Mouse (Mus musculus): ENCODE results near the gene Iqschfp. TPM values are rescaled to one million over a fixed set of nuclear protein-coding genes. Genes with fewer than 3 reads are reported as not detected.
A peak's percentile ranks its signal among the peaks of the same experiment; 100 is the strongest.

Iqschfp gene
- total and polyA plus RNA-seq, 2 experiments from 2014 or later: 2.7 to 5.6 TPM

DNA sequence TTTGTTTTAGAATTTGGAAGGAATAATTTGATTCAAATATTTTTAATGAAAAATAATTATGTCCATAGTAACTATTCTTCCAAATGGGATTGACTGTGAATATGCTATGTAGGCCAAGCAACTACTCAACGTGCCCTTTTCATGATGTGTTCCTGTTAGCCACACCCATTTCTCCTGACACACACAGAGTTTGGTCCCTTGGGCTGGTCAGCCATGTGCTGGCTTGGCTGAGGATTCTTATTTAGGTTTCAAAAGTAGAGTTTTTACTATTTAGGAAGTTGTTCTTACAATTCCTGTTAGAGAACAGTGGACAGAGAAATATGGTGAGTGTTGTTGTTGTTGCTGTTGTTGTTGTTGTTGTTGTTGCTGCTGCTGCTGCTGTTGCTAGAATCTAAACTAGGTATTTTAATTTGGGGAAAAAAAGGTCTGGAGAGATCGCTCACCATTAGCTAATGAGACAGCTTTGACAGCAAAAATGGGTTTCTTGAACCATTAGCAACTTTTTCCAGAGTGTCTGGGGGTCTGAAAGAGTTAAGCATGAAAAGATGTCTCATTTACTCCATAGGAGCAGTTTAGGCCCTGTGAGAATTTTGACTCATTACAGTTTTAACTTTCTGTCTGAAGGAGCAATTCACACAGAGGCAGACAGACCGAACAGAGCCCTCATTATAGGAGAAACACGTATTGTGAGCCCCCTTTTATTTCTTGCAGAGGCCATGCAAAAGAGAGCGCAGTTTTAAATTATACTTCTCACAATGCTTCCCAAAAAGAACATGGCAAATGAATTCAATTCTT, 247.0 kb downstream of the Iqschfp start:
- Histone ChIP-seq H3K4me1 (ENCODE audit: insufficient read depth, low read length) (no peaks in the 10 kb centered on the region), H3K4me2 (ENCODE audit: low read depth, low read length) (no peak overlapping the region), H3K9me3 (ENCODE audit: low read length) (no peaks in the 10 kb centered on the region), H3K4me3 (ENCODE audit: low read length) (no peak overlapping the region), H3K27me3 (ENCODE audit: insufficient read depth, low read length) (no peaks in the 10 kb centered on the region), H3K27ac (no peak overlapping the region), H3K36me3 (ENCODE audit: insufficient read depth, low read length) (no peaks in the 10 kb centered on the region), H3K9ac (replicated peaks; ENCODE audit: low read length) (no peak overlapping the region)
- DNase-seq (ENCODE audit: low spot score) (no peak), ATAC-seq (no peak)
- WGBS: 49% methylated on average over 5 of the region's 5 CpGs
- TF ChIP-seq CTCF (IDR thresholded peaks at IDR 0.05; ENCODE audit: low read depth): no peak

GRCm38 (mm10) chr3:68150688-68151087, 258.7 kb downstream of the Iqschfp start:
- no peak overlapping the region for H3K27ac ChIP-seq
- DNase-seq (ENCODE audit: low spot score): no peak
- WGBS: 72% methylated on average over 8 of the region's 8 CpGs

DNA sequence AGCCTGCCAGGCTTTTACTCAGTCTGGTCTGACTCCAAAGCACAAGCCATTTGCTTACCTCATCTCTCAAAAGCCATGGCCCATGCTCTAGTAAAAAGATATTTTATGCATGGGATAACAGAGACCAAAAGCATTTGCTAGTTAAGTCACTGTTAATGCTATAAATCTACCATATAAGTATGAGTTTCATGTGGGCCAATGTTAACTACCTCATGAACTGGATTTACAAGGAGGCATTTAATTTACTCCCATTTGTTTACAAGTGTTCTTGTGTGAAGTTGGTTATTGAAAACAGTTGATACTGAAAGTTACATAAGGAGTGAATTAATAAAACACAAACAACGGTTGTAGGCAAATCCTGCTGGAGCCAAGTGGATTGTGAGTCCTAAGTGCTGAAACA, 268.1 kb downstream of the Iqschfp start:
- WGBS: 88% methylated on average over 1 of the region's 1 CpGs
- no peak for TF ChIP-seq CTCF (IDR thresholded peaks at IDR 0.05; ENCODE audit: low read depth)
- no peak overlapping the region for H3K27ac ChIP-seq

More at GRCm38 (mm10) chr3:68150688-68151087, 258.7 kb downstream of the Iqschfp start:
- Histone ChIP-seq H3K9me3 (ENCODE audit: low read length) (no peaks in the 10 kb centered on the region), H3K9ac (replicated peaks; ENCODE audit: low read length) (no peak overlapping the region), H3K4me1 (ENCODE audit: insufficient read depth, low read length) (no peaks in the 10 kb centered on the region), H3K4me3 (ENCODE audit: low read length) (no peak overlapping the region), H3K4me2 (ENCODE audit: low read depth, low read length) (no peak overlapping the region), H3K27me3 (ENCODE audit: insufficient read depth, low read length) (no peaks in the 10 kb centered on the region), H3K36me3 (ENCODE audit: insufficient read depth, low read length) (no peaks in the 10 kb centered on the region)
- ATAC-seq: no peak
- TF ChIP-seq CTCF (IDR thresholded peaks at IDR 0.05; ENCODE audit: low read depth): no peak

GRCm38 (mm10) chr3:68160760-68161159, 268.7 kb downstream of the Iqschfp start:
- 76% methylated on average over 3 of the region's 3 CpGs for WGBS
- TF ChIP-seq CTCF (IDR thresholded peaks at IDR 0.05; ENCODE audit: low read depth): no peak
- no peak for DNase-seq (ENCODE audit: low spot score)

More for the DNA sequence above, 268.1 kb downstream of the Iqschfp start:
- no peak overlapping the region for H3K4me2 ChIP-seq (ENCODE audit: low read depth, low read length)
- no peaks in the 10 kb centered on the region for H3K9me3 ChIP-seq (ENCODE audit: low read length)
- no peaks in the 10 kb centered on the region for H3K4me1 ChIP-seq (ENCODE audit: insufficient read depth, low read length)
- H3K4me3 ChIP-seq (ENCODE audit: low read length): no peak overlapping the region
- no peak overlapping the region for H3K9ac ChIP-seq (replicated peaks; ENCODE audit: low read length)
- no peaks in the 10 kb centered on the region for H3K27me3 ChIP-seq (ENCODE audit: insufficient read depth, low read length)
- DNase-seq (ENCODE audit: low spot score) (no peak), ATAC-seq (no peak)
- no peaks in the 10 kb centered on the region for H3K36me3 ChIP-seq (ENCODE audit: insufficient read depth, low read length)

DNA sequence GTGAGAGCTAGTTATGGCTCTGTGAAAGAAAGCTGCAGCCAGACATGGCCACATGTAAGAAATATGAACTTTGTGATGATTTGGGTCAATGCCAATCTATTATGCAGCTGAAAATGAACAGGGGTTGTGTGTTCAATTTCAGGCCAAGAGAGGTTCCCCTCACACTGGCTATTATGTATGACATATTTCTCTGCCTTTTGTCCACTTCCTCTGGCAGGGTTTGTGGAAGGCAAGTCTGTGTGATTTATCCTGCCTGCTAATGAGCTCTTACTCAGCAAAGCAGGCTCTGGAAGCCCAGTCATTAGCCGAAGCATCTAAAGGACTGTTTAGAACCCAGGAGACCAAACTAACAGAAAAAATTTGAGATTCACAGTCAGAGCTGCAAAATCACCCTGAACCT, 286.2 kb downstream of the Iqschfp start:
- 0 out of 2 replicates have a peak, but pooled peaks have one; percentile 43 for ATAC-seq

More at GRCm38 (mm10) chr3:68160760-68161159, 268.7 kb downstream of the Iqschfp start:
- Histone ChIP-seq H3K9ac (replicated peaks; ENCODE audit: low read length) (no peak overlapping the region), H3K27me3 (ENCODE audit: insufficient read depth, low read length) (no peaks in the 10 kb centered on the region), H3K9me3 (ENCODE audit: low read length) (no peaks in the 10 kb centered on the region), H3K4me2 (ENCODE audit: low read depth, low read length) (no peak overlapping the region), H3K27ac (no peak overlapping the region), H3K36me3 (ENCODE audit: insufficient read depth, low read length) (no peaks in the 10 kb centered on the region), H3K4me3 (ENCODE audit: low read length) (no peak overlapping the region), H3K4me1 (ENCODE audit: insufficient read depth, low read length) (no peaks in the 10 kb centered on the region)
- no peak for ATAC-seq

DNA sequence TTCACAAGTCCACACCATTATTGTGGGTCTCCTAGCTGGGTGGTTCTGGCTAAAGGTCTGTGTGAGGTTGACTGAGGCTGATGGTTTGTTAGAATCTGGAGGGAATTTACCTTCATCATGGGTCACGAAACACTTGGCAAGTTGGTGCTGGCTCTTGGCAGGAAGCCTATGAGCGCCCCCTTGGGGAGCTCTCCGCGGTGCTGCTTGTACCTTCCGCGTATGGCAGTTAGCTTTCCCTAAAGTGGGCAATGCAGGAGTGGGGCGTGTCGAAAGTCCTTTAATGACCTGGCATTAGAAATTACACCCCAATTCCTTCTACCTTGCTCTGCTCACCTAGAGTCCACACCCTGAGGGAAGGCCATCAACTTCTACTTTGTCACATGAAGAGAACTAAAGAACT, 295.4 kb downstream of the Iqschfp start:
- WGBS: 48% methylated on average over 8 of the region's 8 CpGs
- Histone ChIP-seq H3K9me3 (ENCODE audit: low read length) (no peaks in the 10 kb centered on the region), H3K4me1 (ENCODE audit: insufficient read depth, low read length) (no peaks in the 10 kb centered on the region), H3K27me3 (ENCODE audit: insufficient read depth, low read length) (no peaks in the 10 kb centered on the region), H3K4me2 (ENCODE audit: low read depth, low read length) (no peak overlapping the region), H3K4me3 (ENCODE audit: low read length) (no peak overlapping the region), H3K27ac (no peak overlapping the region), H3K36me3 (ENCODE audit: insufficient read depth, low read length) (no peaks in the 10 kb centered on the region), H3K9ac (replicated peaks; ENCODE audit: low read length) (no peak overlapping the region)
- TF ChIP-seq CTCF (IDR thresholded peaks at IDR 0.05; ENCODE audit: low read depth): no peak
- DNase-seq (ENCODE audit: low spot score) (no peak), ATAC-seq (no peak)

More for the DNA sequence above, 286.2 kb downstream of the Iqschfp start:
- Histone ChIP-seq H3K4me3 (ENCODE audit: low read length) (no peak overlapping the region), H3K36me3 (ENCODE audit: insufficient read depth, low read length) (no peaks in the 10 kb centered on the region), H3K9me3 (ENCODE audit: low read length) (no peaks in the 10 kb centered on the region), H3K4me1 (ENCODE audit: insufficient read depth, low read length) (no peaks in the 10 kb centered on the region), H3K27me3 (ENCODE audit: insufficient read depth, low read length) (no peaks in the 10 kb centered on the region), H3K9ac (replicated peaks; ENCODE audit: low read length) (no peak overlapping the region), H3K4me2 (ENCODE audit: low read depth, low read length) (no peak overlapping the region), H3K27ac (no peak overlapping the region)
- 52% methylated on average over 1 of the region's 1 CpGs for WGBS
- DNase-seq (ENCODE audit: low spot score): peak; percentile 29
- no peak for TF ChIP-seq CTCF (IDR thresholded peaks at IDR 0.05; ENCODE audit: low read depth)

- Histone ChIP-seq H3K4me3 (ENCODE audit: low read length) (no peak overlapping the region), H3K9ac (replicated peaks; ENCODE audit: low read length) (no peak overlapping the region), H3K36me3 (ENCODE audit: insufficient read depth, low read length) (no peaks in the 10 kb centered on the region), H3K27me3 (ENCODE audit: insufficient read depth, low read length) (no peaks in the 10 kb centered on the region), H3K27ac (no peak overlapping the region), H3K4me2 (ENCODE audit: low read depth, low read length) (no peak overlapping the region), H3K4me1 (ENCODE audit: insufficient read depth, low read length) (no peaks in the 10 kb centered on the region), H3K9me3 (ENCODE audit: low read length) (no peaks in the 10 kb centered on the region)
- DNase-seq (ENCODE audit: low spot score) (no peak), ATAC-seq (no peak)
- no peak for TF ChIP-seq CTCF (IDR thresholded peaks at IDR 0.05; ENCODE audit: low read depth)
- 82% methylated on average over 2 of the region's 2 CpGs for WGBS
These were observed 297.1 kb downstream of the Iqschfp start for GRCm38 (mm10) chr3:68189100-68189499.
